24 mouse cellular contexts compared by ENCODE assay signal in genomic region chr14:41102269-41102668, GRCm38 (mm10). TPM values are rescaled to one million over a fixed set of nuclear protein-coding genes. Genes with fewer than 3 reads are reported as not detected.
A peak's percentile ranks its signal among the peaks of the same experiment; 100 is the strongest.
DNase-seq lines count a peak whose midpoint lies in the region; ATAC-seq and TF ChIP-seq lines count a peak whose summit lies in the region.
"Had no signal": no experiment of that assay in that cellular context is flagged by ENCODE, and none has a peak within 500 bp of the region (broad histone marks: within the 10 kb centered on the region; RNA-seq: fewer than 3 reads in every experiment).

No protein-coding gene starts in this region.

- H3K9me3 ChIP-seq in liver, embryonic 11.5 days (ENCODE audit: control insufficient read depth, low read length), result no peaks in the 10 kb centered on the region
- H3K9me3 ChIP-seq in liver, postnatal 0 days (ENCODE audit: low read length), result no peaks in the 10 kb centered on the region
- H3K9me3 ChIP-seq: G1E had no signal

- peak overlapping the region; percentile 62; the same call in 1 of the 2 replicates for H3K27ac ChIP-seq in liver, adult 2 months (replicated peaks; ENCODE audit: insufficient read depth, low read depth, low read length)
- no peak overlapping the region for H3K27ac ChIP-seq in liver, embryonic 11.5 days (ENCODE audit: low read depth, low read length)
- peak overlapping the region; percentile 80 for H3K27ac ChIP-seq in liver, postnatal 0 days (ENCODE audit: low read depth)

- H3K36me3 ChIP-seq in liver, adult 2 months (ENCODE audit: control insufficient read depth, insufficient read depth, low read length), result peaks cover 17% of the 10 kb centered on the region
- no peaks in the 10 kb centered on the region for H3K36me3 ChIP-seq in liver, embryonic 11.5 days (ENCODE audit: control insufficient read depth, insufficient read depth, low read length)
- no peaks in the 10 kb centered on the region for H3K36me3 ChIP-seq in liver, postnatal 0 days (replicated peaks; ENCODE audit: insufficient read depth, low read length)
- H3K36me3 ChIP-seq: G1E had no signal

- peaks cover 14% of the 10 kb centered on the region; the same call in 1 of the 2 replicates for H3K79me2 ChIP-seq in liver, adult 2 months (ENCODE audit: control insufficient read depth, insufficient read depth, low read length)

- no peaks in the 10 kb centered on the region for H3K27me3 ChIP-seq in liver, adult 2 months (ENCODE audit: control insufficient read depth, insufficient read depth, low read length)
- no peaks in the 10 kb centered on the region for H3K27me3 ChIP-seq in liver, embryonic 11.5 days (replicated peaks; ENCODE audit: control insufficient read depth, insufficient read depth, low read length)
- no peaks in the 10 kb centered on the region for H3K27me3 ChIP-seq in liver, postnatal 0 days (ENCODE audit: insufficient read depth, low read length)
- H3K27me3 ChIP-seq: CH12.LX had no signal

- peak; percentile 97 for DNase-seq in liver, adult 2 months (ENCODE audit: extremely low read depth, low read depth, low spot score)
- no peak for DNase-seq in liver, embryonic 11.5 days (ENCODE audit: low spot score)
- no peak for DNase-seq in liver, postnatal 0 days
- DNase-seq in liver, result no peak
- DNase-seq: adrenal gland, adult 2 months; adrenal gland, adult 8-10 months; adrenal gland, postnatal 10 days; adrenal gland, postnatal 14 days; adrenal gland, postnatal 25 days; adrenal gland, postnatal 36 days; B cell, adult 2 months; cerebellum, adult 11 months; cerebellum, adult 11-12 months; cerebellum, adult 18-20 months had no signal

- WGBS in liver, adult 2 months, result 4% methylated on average over 2 of the region's 2 CpGs
- 63% methylated on average over 2 of the region's 2 CpGs for WGBS in liver, embryonic 11.5 days
- 41% methylated on average over 2 of the region's 2 CpGs for WGBS in liver, postnatal 0 days (ENCODE audit: insufficient replicate concordance)

- no peak overlapping the region for H3K4me2 ChIP-seq in liver, embryonic 11.5 days
- H3K4me2 ChIP-seq in liver, postnatal 0 days (ENCODE audit: low read depth, low read length), result no peak overlapping the region

- no peak for TF ChIP-seq POLR2A in liver, adult 2 months (IDR thresholded peaks at IDR 0.05; ENCODE audit: extremely low read depth, insufficient read depth, low read length)

- no peak for TF ChIP-seq CTCF in liver, adult 2 months (IDR thresholded peaks at IDR 0.05; ENCODE audit: low read depth, low read length)
- no peak for TF ChIP-seq CTCF in liver, postnatal 0 days (IDR thresholded peaks at IDR 0.05; ENCODE audit: low read depth)

- ATAC-seq in liver, embryonic 11.5 days (replicated peaks; ENCODE audit: low FRiP score), result no peak
- ATAC-seq in liver, postnatal 0 days, result peak; percentile 41
- ATAC-seq: activated CD4-positive, CD25-positive, alpha-beta regulatory T cell, adult 4 months; CD4-positive, CD25-positive, alpha-beta regulatory T cell, adult 4 months; Patski had no signal

- no peak overlapping the region for H3K4me3 ChIP-seq in liver, adult 2 months (ENCODE audit: insufficient read depth, low read depth, low read length)
- no peak overlapping the region for H3K4me3 ChIP-seq in liver, embryonic 11.5 days (ENCODE audit: low read depth, low read length)
- no peak overlapping the region for H3K4me3 ChIP-seq in liver, postnatal 0 days (ENCODE audit: low read depth, low read length)

- peak; percentile 90 for TF ChIP-seq EP300 in liver, postnatal 0 days (IDR thresholded peaks at IDR 0.05; ENCODE audit: low read depth)

- H3K9ac ChIP-seq in liver, adult 2 months (ENCODE audit: low read depth, low read length), result no peak overlapping the region
- H3K9ac ChIP-seq in liver, embryonic 11.5 days (ENCODE audit: low read depth, low read length), result no peak overlapping the region
- no peak overlapping the region for H3K9ac ChIP-seq in liver, postnatal 0 days (replicated peaks)

- peaks cover 27% of the 10 kb centered on the region for H3K4me1 ChIP-seq in liver, adult 2 months (ENCODE audit: control insufficient read depth, insufficient read depth, low read length)
- no peaks in the 10 kb centered on the region for H3K4me1 ChIP-seq in liver, embryonic 11.5 days (replicated peaks; ENCODE audit: control insufficient read depth, insufficient read depth, low read length)
- H3K4me1 ChIP-seq in liver, postnatal 0 days (ENCODE audit: insufficient read depth), result no peaks in the 10 kb centered on the region

RNA-seq across cellular contexts. Expression of gene Mat1a, which starts 2.6 kb away (rescaled TPM):
- 2,681 and 2,768 TPM in 2 replicates for total RNA-seq in liver, adult 2 months (2014; rRNA removed)
- 1,412 and 1,958 TPM in 2 replicates for polyA plus RNA-seq in liver, adult 2 months (2012; rRNA removed)
- 0.05 and 0.19 TPM in 2 replicates for polyA plus RNA-seq in liver, embryonic 11.5 days (2014; fragmentation: Nextera tagmentation; extraction: Ambion mirVana)
- polyA plus RNA-seq in liver, postnatal 0 days (2015; fragmentation: Nextera tagmentation; extraction: Ambion mirVana), result 1,129 and 1,137 TPM in 2 replicates
- total RNA-seq: adrenal gland, postnatal 25 days; CH12.LX; MEL had no signal
- polyA plus RNA-seq: activated CD4-positive, CD25-positive, alpha-beta regulatory T cell, adult 4 months; C2C12; CD4-positive, CD25-positive, alpha-beta regulatory T cell, adult 4 months; G1E; Patski had no signal

RNA-seq across cellular contexts. Expression of gene Sftpa1, which starts 29.3 kb away (rescaled TPM):
- 0.40 and 0.46 TPM in 2 replicates for total RNA-seq in liver, adult 2 months (2014; rRNA removed)
- 0.17 and 0.48 TPM in 2 replicates for polyA plus RNA-seq in liver, adult 2 months (2012; rRNA removed)
- not detected in 2 replicates for polyA plus RNA-seq in liver, embryonic 11.5 days (2014; fragmentation: Nextera tagmentation; extraction: Ambion mirVana)
- polyA plus RNA-seq in liver, postnatal 0 days (2015; fragmentation: Nextera tagmentation; extraction: Ambion mirVana), result 0.33 and 1.3 TPM in 2 replicates
- total RNA-seq: CH12.LX, ES-E14, MEL had no signal
- polyA plus RNA-seq: activated CD4-positive, CD25-positive, alpha-beta regulatory T cell, adult 4 months; adrenal gland, adult 2 months; brain, embryonic 14.5 days; C2C12; CD4-positive, CD25-positive, alpha-beta regulatory T cell, adult 4 months; G1E; Patski had no signal

RNA-seq across cellular contexts. Expression of gene Dydc1, which starts 29.6 kb away (rescaled TPM):
- not detected in 2 replicates for total RNA-seq in liver, adult 2 months (2014; rRNA removed)
- not detected in 2 replicates for polyA plus RNA-seq in liver, adult 2 months (2012; rRNA removed)
- not detected in 2 replicates for polyA plus RNA-seq in liver, embryonic 11.5 days (2014; fragmentation: Nextera tagmentation; extraction: Ambion mirVana)
- polyA plus RNA-seq in liver, postnatal 0 days (2015; fragmentation: Nextera tagmentation; extraction: Ambion mirVana), result not detected in 2 replicates
- total RNA-seq: adrenal gland, adult 18-20 months; adrenal gland, adult 2 months; adrenal gland, postnatal 10 days; adrenal gland, postnatal 14 days; adrenal gland, postnatal 25 days; CH12.LX; ES-E14; G1E; MEL had no signal
- polyA plus RNA-seq: activated CD4-positive, CD25-positive, alpha-beta regulatory T cell, adult 4 months; adrenal gland, adult 2 months; C2C12; CD4-positive, CD25-positive, alpha-beta regulatory T cell, adult 4 months; G1E; Patski had no signal

RNA-seq across cellular contexts. Expression of gene Dydc2, which starts 33.3 kb away (rescaled TPM):
- not detected in 2 replicates for total RNA-seq in liver, adult 2 months (2014; rRNA removed)
- not detected in 2 replicates for polyA plus RNA-seq in liver, adult 2 months (2012; rRNA removed)
- not detected in 2 replicates for polyA plus RNA-seq in liver, embryonic 11.5 days (2014; fragmentation: Nextera tagmentation; extraction: Ambion mirVana)
- not detected in 2 replicates for polyA plus RNA-seq in liver, postnatal 0 days (2015; fragmentation: Nextera tagmentation; extraction: Ambion mirVana)
- total RNA-seq: adrenal gland, postnatal 10 days; CH12.LX; ES-E14; G1E; MEL had no signal
- polyA plus RNA-seq: activated CD4-positive, CD25-positive, alpha-beta regulatory T cell, adult 4 months; adrenal gland, adult 2 months; CD4-positive, CD25-positive, alpha-beta regulatory T cell, adult 4 months; G1E had no signal

RNA-seq across cellular contexts. Expression of gene Mbl1, which starts 49.0 kb away (rescaled TPM):
- 199 and 293 TPM in 2 replicates for total RNA-seq in liver, adult 2 months (2014; rRNA removed)
- polyA plus RNA-seq in liver, adult 2 months (2012; rRNA removed), result 92.4 and 106 TPM in 2 replicates
- polyA plus RNA-seq in liver, embryonic 11.5 days (2014; fragmentation: Nextera tagmentation; extraction: Ambion mirVana), result 6.7 and 8.0 TPM in 2 replicates
- 66.5 and 67.0 TPM in 2 replicates for polyA plus RNA-seq in liver, postnatal 0 days (2015; fragmentation: Nextera tagmentation; extraction: Ambion mirVana)
- total RNA-seq: adrenal gland, adult 18-20 months; adrenal gland, adult 8-10 months; adrenal gland, postnatal 25 days; CH12.LX; ES-E14; MEL had no signal
- polyA plus RNA-seq: activated CD4-positive, CD25-positive, alpha-beta regulatory T cell, adult 4 months; adrenal gland, adult 2 months; brain, embryonic 14.5 days; C2C12; CD4-positive, CD25-positive, alpha-beta regulatory T cell, adult 4 months; G1E; Patski had no signal

Comparison
In these comparisons a context has a peak if more than half of its experiments do, and no peak if none do; other contexts are left out.
1. RNA of gene Mat1a, which starts 2.6 kb away (polyA plus RNA-seq): 1,412 to 1,958 TPM in liver, adult 2 months and 1,129 to 1,137 TPM in liver, postnatal 0 days; 0.05 to 0.19 TPM in liver, embryonic 11.5 days; every median in the first group is over 100 times any median in the second.